Mouse (Mus musculus): Measurements from ENCODE around the gene Gm10322. TPM values are rescaled to one million over a fixed set of nuclear protein-coding genes. Genes with fewer than 3 reads are reported as not detected.

Gm10322 gene
- total and polyA plus RNA-seq, 3 experiments: not detected

GRCm38 (mm10) chr10:59643645-59644044 is 27.8 kb downstream of the Gm10322 start:
- DNase-seq (ENCODE audit: extremely low read depth): no peak
- dilution Hi-C loops (cut with MboI; ENCODE audit: extremely low pct_ligation_motif_present, extremely low pct_unique_long_range_greater_than_20kb, low sequenced_read_pairs): no loop called here
- no peak overlapping the region for H3K9ac ChIP-seq (ENCODE audit: insufficient read depth, low read depth)
- no peak overlapping the region for H3K4me2 ChIP-seq (ENCODE audit: insufficient read depth, low read depth, poor library complexity, severe bottlenecking)
- peaks cover 0 to 26% of the 10 kb centered on the region in 2 experiments; a peak in 2 of 4 replicates for H3K4me1 ChIP-seq (ENCODE audit: control insufficient read depth in 1 of 2, insufficient read depth in 2 of 2)
- peaks cover 8% of the 10 kb centered on the region for H3K9me3 ChIP-seq (replicated peaks; ENCODE audit: low read length)
- 0 out of 2 replicates have a peak, but pooled peaks cover 2% of the 10 kb centered on the region for H3K79me2 ChIP-seq (replicated peaks; ENCODE audit: control insufficient read depth, extremely low read depth, insufficient read depth, poor library complexity, severe bottlenecking)
- H3K36me3 ChIP-seq (replicated peaks in 1 of 2; ENCODE audit: control insufficient read depth in 1 of 2, insufficient read depth in 1 of 2, low read length in 1 of 2): peaks cover 3 to 39% of the 10 kb centered on the region in 2 experiments
- TF ChIP-seq HCFC1 (IDR thresholded peaks at IDR 0.05; ENCODE audit: low read depth, low read length) (no peak), BHLHE40 (IDR thresholded peaks at IDR 0.05; ENCODE audit: low read depth, low read length) (no peak), KAT2A (IDR thresholded peaks at IDR 0.05; ENCODE audit: insufficient replicate concordance, low read length) (no peak), MAFK (IDR thresholded peaks at IDR 0.05; ENCODE audit: insufficient replicate concordance, low read length) (no peak), MAX (IDR thresholded peaks at IDR 0.05; ENCODE audit: low read length) (no peak), RAD21 (IDR thresholded peaks at IDR 0.05; ENCODE audit: low read depth, low read length) (no peak), EP300 (IDR thresholded peaks at IDR 0.05; ENCODE audit: low read length) (no peak), NELFE (IDR thresholded peaks at IDR 0.05; ENCODE audit: low read depth, low read length) (no peak), ZMIZ1 (IDR thresholded peaks at IDR 0.05; ENCODE audit: low read depth, low read length) (no peak), IRF4 (IDR thresholded peaks at IDR 0.05; ENCODE audit: low read depth, low read length) (no peak), CTCF (conservative IDR thresholded peaks at IDR 0.05 in 1 of 2, IDR thresholded peaks at IDR 0.05 in 1 of 2; ENCODE audit: low read depth in 2 of 2, low read length in 2 of 2) (no peak), ELF1 (IDR thresholded peaks at IDR 0.05; ENCODE audit: low read depth, low read length) (no peak), MAZ (IDR thresholded peaks at IDR 0.05; ENCODE audit: low read depth, low read length) (no peak), ZKSCAN1 (IDR thresholded peaks at IDR 0.05; ENCODE audit: borderline replicate concordance, low read depth, low read length) (no peak), POLR2AphosphoS2 (IDR thresholded peaks at IDR 0.05; ENCODE audit: low read depth, low read length) (no peak)
- no peak overlapping the region for H3K27ac ChIP-seq (ENCODE audit: insufficient read depth, low read depth)
- H3K4me3 ChIP-seq (replicated peaks in 1 of 3; ENCODE audit: low read depth in 2 of 3, low read length in 2 of 3, poor library complexity in 1 of 3): no peak overlapping the region
- H3K27me3 ChIP-seq (replicated peaks): no peaks in the 10 kb centered on the region
- in situ Hi-C loops (cut with MboI; ENCODE audit: low pct_ligation_motif_present, low pct_unique_long_range_greater_than_20kb, low sequenced_read_pairs): no loop called here

DNA sequence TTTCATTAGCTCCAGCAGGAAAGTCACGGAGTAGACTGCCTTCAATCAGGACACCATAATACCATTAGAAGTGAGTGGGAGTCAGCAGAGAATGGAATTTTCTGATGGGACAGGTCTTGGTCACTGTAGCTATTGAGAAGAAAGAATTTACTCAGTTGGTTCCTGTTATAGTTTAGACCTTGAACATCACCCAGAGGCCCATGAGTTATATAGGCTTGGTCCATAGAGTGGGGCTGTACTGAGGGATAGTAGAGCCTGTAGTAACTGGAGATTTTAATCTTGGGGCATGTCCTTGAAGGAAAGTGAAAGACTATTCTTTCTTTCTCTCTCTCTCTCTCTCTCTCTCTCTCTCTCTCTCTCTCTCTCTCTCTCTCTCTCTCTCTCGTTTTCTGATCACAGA is 28.8 kb downstream of the Gm10322 start:
- TF ChIP-seq MYC (IDR thresholded peaks at IDR 0.05; ENCODE audit: low read depth, low read length) (no peak), POLR2A (IDR thresholded peaks at IDR 0.05; ENCODE audit: low read depth, low read length) (no peak), JUND (conservative IDR thresholded peaks at IDR 0.05; ENCODE audit: low read depth, low read length) (no peak), KAT2A (IDR thresholded peaks at IDR 0.05; ENCODE audit: insufficient replicate concordance, low read length) (no peak), TBP (conservative IDR thresholded peaks at IDR 0.05; ENCODE audit: low read depth, low read length) (no peak), ETS1 (conservative IDR thresholded peaks at IDR 0.05; ENCODE audit: low read depth, low read length) (no peak), USF2 (conservative IDR thresholded peaks at IDR 0.05; ENCODE audit: low read depth, low read length) (no peak), CHD1 (IDR thresholded peaks at IDR 0.05; ENCODE audit: low read depth, low read length) (no peak), EP300 (IDR thresholded peaks at IDR 0.05; ENCODE audit: low read length) (no peak), RAD21 (IDR thresholded peaks at IDR 0.05; ENCODE audit: low read depth, low read length) (no peak), SIN3A (IDR thresholded peaks at IDR 0.05; ENCODE audit: low read length) (no peak), ELF1 (IDR thresholded peaks at IDR 0.05; ENCODE audit: low read depth, low read length) (no peak), USF1 (IDR thresholded peaks at IDR 0.05; ENCODE audit: low read depth, low read length) (no peak)
- no peak overlapping the region for H3K27ac ChIP-seq (ENCODE audit: insufficient read depth, low read depth)
- H3K79me2 ChIP-seq (replicated peaks; ENCODE audit: control insufficient read depth, extremely low read depth, insufficient read depth, poor library complexity, severe bottlenecking): no peaks in the 10 kb centered on the region
- H3K4me3 ChIP-seq (replicated peaks in 1 of 3; ENCODE audit: low read depth in 2 of 3, low read length in 2 of 3, poor library complexity in 1 of 3): no peak overlapping the region
- dilution Hi-C loops (cut with MboI; ENCODE audit: extremely low pct_ligation_motif_present, extremely low pct_unique_long_range_greater_than_20kb, low sequenced_read_pairs) (no loop called here), in situ Hi-C loops (cut with MboI; ENCODE audit: low pct_ligation_motif_present, low pct_unique_long_range_greater_than_20kb, low sequenced_read_pairs) (no loop called here)
- H3K27me3 ChIP-seq (replicated peaks): no peaks in the 10 kb centered on the region
- no peak overlapping the region for H3K4me2 ChIP-seq (ENCODE audit: insufficient read depth, low read depth, poor library complexity, severe bottlenecking)
- peaks cover 8% of the 10 kb centered on the region for H3K9me3 ChIP-seq (replicated peaks; ENCODE audit: low read length)
- H3K4me1 ChIP-seq (ENCODE audit: control insufficient read depth in 1 of 2, insufficient read depth in 2 of 2): peaks cover 0 to 18% of the 10 kb centered on the region in 2 experiments; a peak in 2 of 4 replicates
- DNase-seq (ENCODE audit: extremely low read depth): no peak
- H3K9ac ChIP-seq (ENCODE audit: insufficient read depth, low read depth): no peak overlapping the region
- peaks cover 1 to 29% of the 10 kb centered on the region in 2 experiments for H3K36me3 ChIP-seq (replicated peaks in 1 of 2; ENCODE audit: control insufficient read depth in 1 of 2, insufficient read depth in 1 of 2, low read length in 1 of 2)
